In genomic region chr12:56674726-56675125, GRCm38 (mm10) we compare ENCODE assay signal across 14 mouse cellular contexts. TPM values are rescaled to one million over a fixed set of nuclear protein-coding genes. Genes with fewer than 3 reads are reported as not detected.
A peak's percentile ranks its signal among the peaks of the same experiment; 100 is the strongest.
DNase-seq lines count a peak whose midpoint lies in the region; ATAC-seq and TF ChIP-seq lines count a peak whose summit lies in the region.
"Had no signal": no experiment of that assay in that cellular context is flagged by ENCODE, and none has a peak within 500 bp of the region (broad histone marks: within the 10 kb centered on the region; RNA-seq: fewer than 3 reads in every experiment).

No protein-coding gene starts in this region.

- no peaks in the 10 kb centered on the region for H3K27me3 ChIP-seq in kidney, adult 2 months (replicated peaks; ENCODE audit: control insufficient read depth, insufficient read depth, low read length)
- H3K27me3 ChIP-seq in neural tube, embryonic 11.5 days (ENCODE audit: control insufficient read depth, insufficient read depth, low read length), result no peaks in the 10 kb centered on the region
- H3K27me3 ChIP-seq in small intestine, adult 2 months (ENCODE audit: control insufficient read depth, insufficient read depth, low read length), result 0 out of 2 replicates have a peak, but pooled peaks cover 2% of the 10 kb centered on the region

- no peaks in the 10 kb centered on the region for H3K36me3 ChIP-seq in kidney, adult 2 months (ENCODE audit: control insufficient read depth, insufficient read depth, low read length)
- H3K36me3 ChIP-seq in neural tube, embryonic 11.5 days (ENCODE audit: control insufficient read depth, insufficient read depth, low read length), result no peaks in the 10 kb centered on the region
- no peaks in the 10 kb centered on the region for H3K36me3 ChIP-seq in small intestine, adult 2 months (ENCODE audit: control insufficient read depth, insufficient read depth, low read length)
- H3K36me3 ChIP-seq: heart, embryonic 10.5 days; midbrain, embryonic 12.5 days; stomach, embryonic 15.5 days had no signal

- TF ChIP-seq POLR2A in kidney, adult 2 months (IDR thresholded peaks at IDR 0.05; ENCODE audit: low read depth, low read length), result no peak
- TF ChIP-seq POLR2A in small intestine, adult 2 months (IDR thresholded peaks at IDR 0.05; ENCODE audit: low read depth, low read length), result no peak

- no peak overlapping the region for H3K4me3 ChIP-seq in kidney, adult 2 months (ENCODE audit: insufficient read depth, low read depth, low read length)
- no peak overlapping the region for H3K4me3 ChIP-seq in neural tube, embryonic 11.5 days (ENCODE audit: low read depth, low read length)
- no peak overlapping the region for H3K4me3 ChIP-seq in small intestine, adult 2 months (ENCODE audit: low read depth, low read length)
- H3K4me3 ChIP-seq: forebrain, embryonic 13.5 days; heart, embryonic 10.5 days; midbrain, embryonic 12.5 days; stomach, embryonic 15.5 days had no signal

- no peak overlapping the region for H3K27ac ChIP-seq in kidney, adult 2 months (ENCODE audit: insufficient read depth, low read depth, low read length)
- H3K27ac ChIP-seq in neural tube, embryonic 11.5 days (ENCODE audit: low read depth, low read length), result no peak overlapping the region
- no peak overlapping the region for H3K27ac ChIP-seq in small intestine, adult 2 months (ENCODE audit: insufficient read depth, low read depth, low read length)
- H3K27ac ChIP-seq: forebrain, embryonic 13.5 days; heart, embryonic 10.5 days; midbrain, embryonic 12.5 days; stomach, embryonic 15.5 days had no signal

- H3K4me1 ChIP-seq in kidney, adult 2 months (ENCODE audit: control insufficient read depth, insufficient read depth, low read length), result no peaks in the 10 kb centered on the region
- H3K4me1 ChIP-seq in neural tube, embryonic 11.5 days (ENCODE audit: control insufficient read depth, insufficient read depth, low read length), result no peaks in the 10 kb centered on the region
- no peaks in the 10 kb centered on the region for H3K4me1 ChIP-seq in small intestine, adult 2 months (ENCODE audit: control insufficient read depth, insufficient read depth, insufficient read length, low read length)
- H3K4me1 ChIP-seq: forebrain, embryonic 13.5 days; heart, embryonic 10.5 days; midbrain, embryonic 12.5 days; stomach, embryonic 15.5 days had no signal

- DNase-seq in adrenal gland, postnatal 14 days, result peak; percentile 40
- DNase-seq in adrenal gland, adult 2 months, result no peak
- DNase-seq in kidney, adult 2 months, result peak; percentile 46
- no peak for DNase-seq in kidney, postnatal 14 days
- peak; percentile 37 for DNase-seq in neural tube, embryonic 11.5 days (ENCODE audit: low spot score)
- no peak for DNase-seq in neural tube, embryonic 10.5 days (ENCODE audit: extremely low spot score, low spot score)
- no peak for DNase-seq in Muller cell, postnatal 12 days (ENCODE audit: inconsistent ontology term)
- DNase-seq: cerebellum, adult 9-11 months; left cerebral cortex, postnatal 4 days had no signal

- no peak overlapping the region for H3K9ac ChIP-seq in neural tube, embryonic 11.5 days (ENCODE audit: low read length)
- H3K9ac ChIP-seq: forebrain, embryonic 13.5 days; midbrain, embryonic 12.5 days; stomach, embryonic 15.5 days had no signal

- peak; percentile 65 for TF ChIP-seq CTCF in kidney, adult 2 months (conservative IDR thresholded peaks at IDR 0.05; ENCODE audit: insufficient read depth, insufficient read length, low read depth, low read length)
- TF ChIP-seq CTCF in small intestine, adult 2 months (IDR thresholded peaks at IDR 0.05; ENCODE audit: extremely low read depth, insufficient read length, insufficient replicate concordance, low read depth, low read length), result peak; percentile 27; the same call in 1 of the 2 replicates

- H3K9me3 ChIP-seq in neural tube, embryonic 11.5 days (ENCODE audit: control insufficient read depth, low read length), result no peaks in the 10 kb centered on the region
- H3K9me3 ChIP-seq: forebrain, embryonic 13.5 days; heart, embryonic 10.5 days; midbrain, embryonic 12.5 days; stomach, embryonic 15.5 days had no signal

- ATAC-seq in neural tube, embryonic 11.5 days (ENCODE audit: insufficient read depth, low FRiP score, low TSS enrichment), result no peak
- ATAC-seq: forebrain, embryonic 13.5 days had no signal

- WGBS in kidney, adult 2 months, result 32% methylated on average over 3 of the region's 3 CpGs
- WGBS in neural tube, embryonic 11.5 days, result 38% methylated on average over 3 of the region's 3 CpGs
- WGBS in small intestine, adult 2 months, result 28% methylated on average over 3 of the region's 3 CpGs

- H3K4me2 ChIP-seq in neural tube, embryonic 11.5 days (ENCODE audit: low read depth), result no peak overlapping the region
- H3K4me2 ChIP-seq: forebrain, embryonic 13.5 days; midbrain, embryonic 12.5 days; stomach, embryonic 15.5 days had no signal

RNA-seq across cellular contexts. Expression of gene Pax9, which starts 16.8 kb away (rescaled TPM):
- 0.07 TPM in 1 of 2 replicates, not detected in the other for total RNA-seq in adrenal gland, postnatal 14 days (2021)
- total RNA-seq in adrenal gland, adult 2 months (2021), result not detected
- polyA plus RNA-seq in adrenal gland, adult 2 months (2012; rRNA removed), result not detected in 2 replicates
- not detected in 2 replicates for polyA plus RNA-seq in kidney, adult 2 months (2012; rRNA removed)
- polyA plus RNA-seq in neural tube, embryonic 11.5 days (2014; fragmentation: Nextera tagmentation; extraction: Ambion mirVana), result 3.7 and 4.8 TPM in 2 replicates
- not detected in 2 replicates for polyA plus RNA-seq in small intestine, adult 2 months (2012; rRNA removed)
- total RNA-seq: left cerebral cortex, postnatal 4 days had no signal
- polyA plus RNA-seq: forebrain, embryonic 13.5 days had no signal

Comparison
In these comparisons a context has a peak if more than half of its experiments do, and no peak if none do; other contexts are left out.
1. DNase-seq: peak in adrenal gland, postnatal 14 days (single experiment), kidney, adult 2 months (single experiment) and neural tube, embryonic 11.5 days (single experiment); none in adrenal gland, adult 2 months (single experiment), kidney, postnatal 14 days (single experiment), neural tube, embryonic 10.5 days (single experiment) and Muller cell, postnatal 12 days (single experiment).